Mouse (Mus musculus): ENCODE results near the gene Vti1a.

GRCm38 (mm10) chr19:55593729-55594444 is 277.8 kb downstream of the Vti1a start:
- TF ChIP-seq CTCF (IDR thresholded peaks at IDR 0.05; ENCODE audit: low read depth) (no peak), EP300 (optimal IDR thresholded peaks at IDR 0.05) (no peak)

Measured in stomach, postnatal 0 days (tissue).